Mouse (Mus musculus) embryonic fibroblast, embryonic 13.5 days (primary cell): ENCODE measurements at regions not wholly inside any gene's neighbourhood (a gene's known extent, or its start where the extent isn't known, plus 50 kb on each side); places are given as distances from the start of the nearest gene placed in this dataset.

Experiments
- CTCF ChIP-seq: IDR thresholded peaks from 2 replicates; pipeline ENCODE4 v1.5.1; 2011; ENCODE audit warnings: mild to moderate bottlenecking, control low read depth, low read length, moderate library complexity, borderline replicate concordance; ENCODE audit not compliant: insufficient read depth
- POLR2A ChIP-seq: IDR thresholded peaks from 2 replicates; pipeline ENCODE4 v1.6.1; 2011; ENCODE audit warnings: low read depth, mild to moderate bottlenecking, control low read depth, low read length, moderate library complexity

DNA sequence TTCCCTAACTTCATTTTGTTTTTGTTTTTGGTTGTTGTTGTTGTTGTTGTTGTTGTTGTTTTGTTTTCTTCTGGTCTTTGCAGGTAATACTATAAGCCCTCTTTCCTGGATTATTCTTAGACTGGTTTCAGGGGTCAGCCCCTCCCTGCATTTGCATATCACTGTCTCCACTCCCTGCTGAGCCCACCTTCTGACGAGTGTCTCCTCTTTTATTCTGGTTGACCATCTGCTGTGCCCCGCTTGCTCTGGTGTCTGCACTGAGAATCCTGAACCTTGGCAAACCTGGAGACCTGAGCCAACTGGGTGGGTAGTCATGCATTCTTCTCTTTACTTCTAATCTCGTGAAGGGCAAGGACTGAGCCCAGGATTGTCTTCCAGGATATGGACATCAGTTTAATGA is 134.4 kb upstream of the Irx5 start:
- TF ChIP-seq CTCF (no peak), POLR2A (no peak)
